Mouse (Mus musculus) bone marrow macrophage, adult 2 months (primary cell): ENCODE data around the gene Odf2l.

Experiments
- CTCF ChIP-seq: IDR thresholded peaks from 2 replicates; pipeline ENCODE4 v1.5.1; 2012; ENCODE audit warnings: low read depth, mild to moderate bottlenecking, low read length, moderate library complexity
- POLR2A ChIP-seq: IDR thresholded peaks from 2 replicates; pipeline ENCODE4 v1.6.1; 2012; ENCODE audit warnings: mild to moderate bottlenecking, low read depth, low read length, borderline replicate concordance

DNA sequence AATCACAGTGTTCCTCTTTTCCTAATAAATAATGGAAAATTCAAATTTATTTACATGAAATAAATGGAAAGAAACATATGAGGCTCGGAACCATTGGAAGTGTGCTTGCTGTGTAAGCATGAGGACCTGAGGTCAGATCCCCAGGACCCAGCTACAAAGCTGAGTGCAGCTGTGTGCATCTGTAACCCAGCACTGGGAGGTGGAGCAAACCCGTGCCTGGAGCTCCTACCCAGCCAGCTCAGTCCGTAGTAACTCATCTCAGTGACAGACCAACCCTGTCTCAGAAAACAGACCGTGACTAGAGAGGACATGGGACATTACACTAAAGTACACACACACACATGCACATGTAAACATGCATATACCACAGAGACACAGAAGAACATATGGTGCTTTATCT is 21.8 kb downstream of the Odf2l start:
- no peak for TF ChIP-seq POLR2A
- no peak for TF ChIP-seq CTCF
